Mouse (Mus musculus) liver, embryonic 14.5 days (tissue): ENCODE data around the gene Fyn. TPM values are rescaled to one million over a fixed set of nuclear protein-coding genes. Genes with fewer than 3 reads are reported as not detected.
A peak's percentile ranks its signal among the peaks of the same experiment; 100 is the strongest.

ENCODE experiments used
- ATAC-seq: fragments of 200-750 bp; cut with Nextera tagmentation; 2 replicates; pipeline ENCODE4 v1.8.0; 2017; ENCODE audit warnings: moderate number of reproducible peaks, mild to moderate bottlenecking, moderate library complexity; ENCODE audit not compliant: insufficient read depth
- DNase-seq, 3 experiments: peaks; one replicate each; pipeline ENCODE4 v3.0.0-alpha.2; 2012 to 2013; ENCODE audit warnings: low read depth in 3 of 3, low spot score in 3 of 3
- H3K27ac ChIP-seq: fragments of 300-500 bp; sonication (generic); 2 replicates; pipeline ENCODE4 v1.5.1; 2014; ENCODE audit warnings: moderate library complexity, mild to moderate bottlenecking, control low read depth, inconsistent platforms
- H3K27me3 ChIP-seq: fragments of 300-500 bp; sonication (generic); 2 replicates; pipeline ENCODE4 v1.6.1; 2014; ENCODE audit warnings: mild to moderate bottlenecking, low read length, moderate library complexity; ENCODE audit not compliant: control insufficient read depth, insufficient read depth
- H3K36me3 ChIP-seq: fragments of 300-500 bp; sonication (generic); replicated peaks from 2 replicates; pipeline ENCODE4 v1.6.1; 2014; ENCODE audit warnings: low read depth; ENCODE audit not compliant: control insufficient read depth, insufficient read depth
- H3K4me1 ChIP-seq, 2 experiments: fragments of 200-500 bp in 1 of 2; fragments of 300-500 bp in 1 of 2; sonication (generic) in 1 of 2; replicated peaks; 2 replicates each; pipeline ENCODE4 v1.6.1; 2012 to 2014; ENCODE audit warnings: antibody characterized with exemption in 1 of 2, inconsistent platforms in 1 of 2, low read length in 1 of 2; ENCODE audit not compliant: control insufficient read depth in 2 of 2, insufficient read depth in 2 of 2
- H3K4me2 ChIP-seq: fragments of 300-500 bp; sonication (generic); 2 replicates; pipeline ENCODE4 v1.6.1; 2014; ENCODE audit warnings: low read depth, mild to moderate bottlenecking, control low read depth, moderate library complexity
- H3K4me3 ChIP-seq, 2 experiments: fragments of 200-500 bp in 1 of 2; fragments of 300-500 bp in 1 of 2; sonication (generic) in 1 of 2; 2 replicates each; pipeline ENCODE4 v1.5.1; 2012 to 2014; ENCODE audit warnings: low read depth in 2 of 2, low read length in 2 of 2, mild to moderate bottlenecking in 2 of 2, control low read depth in 1 of 2, inconsistent platforms in 1 of 2, moderate library complexity in 1 of 2; ENCODE audit not compliant: insufficient read depth in 1 of 2
- H3K9ac ChIP-seq: fragments of 300-500 bp; sonication (generic); replicated peaks from 2 replicates; pipeline ENCODE4 v1.6.1; 2014; ENCODE audit warnings: mild to moderate bottlenecking, control low read depth, moderate library complexity
- H3K9me3 ChIP-seq: fragments of 300-500 bp; sonication (generic); 2 replicates; pipeline ENCODE4 v1.6.1; 2016; ENCODE audit warnings: low read length, mixed read lengths; ENCODE audit not compliant: control insufficient read depth
- CTCF ChIP-seq: IDR thresholded peaks from 2 replicates; pipeline ENCODE4 v1.5.1; 2016; ENCODE audit warnings: antibody characterized with exemption, low read depth, control low read depth
- EP300 ChIP-seq: IDR thresholded peaks from 2 replicates; pipeline ENCODE4 v1.6.1; 2016; ENCODE audit warnings: antibody characterized with exemption, low read depth
- WGBS: fragments of 180-500 bp; shearing (Covaris S2); extraction: QIAGEN DNeasy Blood & Tissue Kit; methylation state at CpG from one replicate; pipeline ENCODE4 v1.1.7; 2014; ENCODE audit not compliant: insufficient replicate concordance; 5-methylcytosine and 5-hydroxymethylcytosine counted together
- polyA plus RNA-seq, 2 experiments: library from polyadenylated mRNA; depleted of rRNA in 1 of 2; stranded (reverse) in 1 of 2; unstranded in 1 of 2; fragments of >200 nt; fragmentation: Nextera tagmentation in 1 of 2; extraction: Ambion mirVana in 1 of 2; gene quantifications; 2 replicates each; pipeline versions ENCODE4 v1.2.1 to v1.2.3; 2012 to 2014

Fyn gene
- polyA plus RNA-seq, 2 experiments, result 8.2 to 9.8 TPM

DNA sequence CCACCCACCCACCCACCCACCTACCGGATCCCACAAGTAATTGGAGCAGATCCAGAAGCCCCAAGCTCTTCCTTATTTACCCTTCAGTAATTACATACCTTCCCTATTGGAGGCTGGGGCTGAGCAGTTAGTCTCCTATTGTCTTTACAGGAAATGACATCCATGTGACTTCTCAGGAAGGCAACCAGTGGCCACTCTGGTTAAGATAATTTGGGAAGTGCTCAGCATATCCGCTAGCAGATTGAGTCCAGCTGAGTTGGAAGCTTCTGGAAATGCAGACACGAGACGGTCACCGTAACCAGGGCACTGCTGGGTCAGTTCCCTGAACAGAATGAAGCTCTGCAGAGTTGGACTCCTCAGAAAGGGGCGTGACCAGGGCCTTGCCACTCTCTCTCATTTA, 82.4 kb downstream of the Fyn start:
- 63% methylated on average over 6 of the region's 6 CpGs for WGBS
- H3K27ac ChIP-seq, result no peak overlapping the region
- no peaks in the 10 kb centered on the region for H3K27me3 ChIP-seq
- no peak overlapping the region for H3K9ac ChIP-seq
- H3K4me2 ChIP-seq, result no peak overlapping the region
- H3K36me3 ChIP-seq, result no peaks in the 10 kb centered on the region
- no peaks in the 10 kb centered on the region for H3K9me3 ChIP-seq
- H3K4me1 ChIP-seq, result peaks cover 0 to 12% of the 10 kb centered on the region in 2 experiments; a peak in 3 of 4 replicates
- ATAC-seq, result no peak
- TF ChIP-seq CTCF (no peak), EP300 (no peak)
- no peak for DNase-seq
- no peak overlapping the region for H3K4me3 ChIP-seq

DNA sequence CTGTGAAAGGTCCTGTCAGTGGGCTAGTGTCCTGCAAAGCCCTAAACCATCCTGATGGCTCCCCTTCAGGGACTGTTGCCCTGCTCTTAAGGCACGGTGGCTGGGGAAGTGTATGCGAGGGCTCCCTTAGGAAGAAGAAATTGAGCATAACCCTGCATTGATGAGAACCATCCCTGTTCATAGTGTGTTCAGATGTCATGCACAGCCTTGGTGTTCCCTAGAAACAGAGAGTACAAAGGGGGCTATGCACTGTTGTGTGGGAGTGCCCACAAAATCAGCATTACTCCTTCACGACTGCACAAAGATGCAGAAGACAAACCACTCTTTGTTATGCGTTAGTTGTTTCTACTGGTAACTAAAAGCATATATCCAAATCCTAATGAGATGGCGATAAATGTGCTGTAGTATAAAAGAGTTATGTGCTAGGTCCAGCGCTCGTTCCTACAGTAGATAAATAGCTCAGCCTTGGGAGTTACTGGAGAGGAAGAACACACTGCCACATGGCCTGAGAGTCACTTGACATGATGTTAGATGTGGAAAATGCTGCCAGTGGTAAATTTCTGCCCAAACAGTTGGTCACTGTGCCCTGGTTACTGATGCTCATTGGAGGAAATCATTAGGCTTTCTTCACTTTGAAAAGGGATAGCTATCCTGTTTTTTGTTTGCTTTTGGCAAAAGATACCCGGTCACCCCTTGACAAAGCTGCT, 83.4 kb downstream of the Fyn start:
- H3K4me1 ChIP-seq, result peaks cover 0 to 16% of the 10 kb centered on the region in 2 experiments; a peak in 3 of 4 replicates
- H3K9ac ChIP-seq, result no peak overlapping the region
- H3K27ac ChIP-seq, result no peak overlapping the region
- no peak for TF ChIP-seq EP300
- TF ChIP-seq CTCF, result no peak
- no peak overlapping the region for H3K4me3 ChIP-seq
- H3K9me3 ChIP-seq, result no peaks in the 10 kb centered on the region
- H3K27me3 ChIP-seq, result no peaks in the 10 kb centered on the region
- 82% methylated on average over 8 of the region's 8 CpGs for WGBS
- no peak for ATAC-seq
- H3K36me3 ChIP-seq, result no peaks in the 10 kb centered on the region
- DNase-seq, result no peak
- H3K4me2 ChIP-seq, result no peak overlapping the region

GRCm38 (mm10) chr10:39455344-39455743, 86.7 kb downstream of the Fyn start:
- H3K36me3 ChIP-seq, result no peaks in the 10 kb centered on the region
- ATAC-seq, result no peak
- no peaks in the 10 kb centered on the region for H3K27me3 ChIP-seq
- no peak overlapping the region for H3K4me2 ChIP-seq
- no peak overlapping the region for H3K9ac ChIP-seq
- no peak overlapping the region for H3K27ac ChIP-seq
- H3K4me3 ChIP-seq, result no peak overlapping the region
- no peak for DNase-seq
- WGBS, result 39% methylated on average over 4 of the region's 4 CpGs
- H3K4me1 ChIP-seq, result peaks cover 13 to 33% of the 10 kb centered on the region in 2 experiments
- no peak for TF ChIP-seq CTCF
- TF ChIP-seq EP300, result no peak
- no peaks in the 10 kb centered on the region for H3K9me3 ChIP-seq

- Histone ChIP-seq H3K36me3 (no peaks in the 10 kb centered on the region), H3K27me3 (no peaks in the 10 kb centered on the region), H3K4me3 (no peak overlapping the region), H3K27ac (no peak overlapping the region), H3K4me2 (no peak overlapping the region), H3K9ac (no peak overlapping the region), H3K9me3 (no peaks in the 10 kb centered on the region), H3K4me1 (peaks cover 13 to 33% of the 10 kb centered on the region in 2 experiments)
- DNase-seq (peak in 1 of 3 experiments; percentile 26), ATAC-seq (peak; percentile 32; the same call in 1 of the 2 replicates)
- WGBS, result 38% methylated on average over 15 of the region's 15 CpGs
- TF ChIP-seq CTCF (no peak), EP300 (no peak)
Measured at GRCm38 (mm10) chr10:39455857-39456620, 87.4 kb downstream of the Fyn start.

GRCm38 (mm10) chr10:39456776-39457175, 88.1 kb downstream of the Fyn start:
- no peak overlapping the region for H3K4me2 ChIP-seq
- no peaks in the 10 kb centered on the region for H3K27me3 ChIP-seq
- no peak for DNase-seq
- H3K4me3 ChIP-seq, result no peak overlapping the region
- peaks cover 13 to 33% of the 10 kb centered on the region in 2 experiments for H3K4me1 ChIP-seq
- no peaks in the 10 kb centered on the region for H3K36me3 ChIP-seq
- ATAC-seq, result no peak
- WGBS, result 71% methylated on average over 6 of the region's 6 CpGs
- TF ChIP-seq CTCF (peak; percentile 26), EP300 (no peak)
- no peak overlapping the region for H3K9ac ChIP-seq
- H3K27ac ChIP-seq, result no peak overlapping the region
- H3K9me3 ChIP-seq, result no peaks in the 10 kb centered on the region
